Mouse (Mus musculus) brain, embryonic 14.5 days (tissue): ENCODE data around the gene Mknk1.

Source experiments
- CTCF ChIP-seq: fragments of 200-500 bp; IDR thresholded peaks from 2 replicates; pipeline ENCODE4 v1.5.1; 2012; ENCODE audit warnings: inconsistent platforms, mild to moderate bottlenecking, moderate library complexity, borderline replicate concordance; ENCODE audit not compliant: insufficient read depth, insufficient read length; ENCODE audit errors: extremely low read depth
- POLR2A ChIP-seq: fragments of 200-500 bp; IDR thresholded peaks from 2 replicates; pipeline ENCODE4 v1.6.1; 2012; ENCODE audit warnings: mild to moderate bottlenecking, inconsistent platforms, borderline replicate concordance; ENCODE audit not compliant: poor library complexity, insufficient read depth, insufficient read length, severe bottlenecking; ENCODE audit errors: extremely low read depth

GRCm38 (mm10) chr4:115825271-115825670 is 13.7 kb upstream of the Mknk1 start:
- TF ChIP-seq CTCF = no peak
- TF ChIP-seq POLR2A = no peak
